Mouse (Mus musculus): Measurements from ENCODE around the gene Cdc42se2. TPM values are rescaled to one million over a fixed set of nuclear protein-coding genes. Genes with fewer than 3 reads are reported as not detected.

Gene Cdc42se2
- polyA plus RNA-seq, 1 experiment from 2014 or later = 118 TPM

DNA sequence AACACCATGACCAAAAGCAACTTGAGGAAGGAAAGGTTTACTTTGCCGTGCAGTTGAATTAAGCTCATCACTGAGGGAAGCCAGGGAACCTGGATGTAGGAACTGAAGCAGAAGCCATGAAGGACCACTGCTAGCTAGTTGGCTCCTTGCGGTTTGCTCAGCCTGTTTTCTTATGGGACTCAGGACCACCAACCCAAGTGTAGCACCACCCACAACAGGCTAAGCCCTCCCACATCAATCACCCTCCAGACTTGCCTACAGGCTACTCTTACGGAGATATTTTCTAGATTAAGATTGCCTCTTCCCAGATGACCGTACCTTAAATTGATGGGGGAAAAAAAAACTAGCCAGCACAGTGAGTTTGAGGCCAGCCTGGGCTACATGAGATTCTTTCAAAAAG is 24.8 kb upstream of the Cdc42se2 start:
- no peaks in the 10 kb centered on the region for H3K9me3 ChIP-seq
- 72% methylated on average over 4 of the region's 4 CpGs for WGBS
- no peak overlapping the region for H3K4me2 ChIP-seq
- H3K4me1 ChIP-seq (replicated peaks) = no peaks in the 10 kb centered on the region
- H3K9ac ChIP-seq (replicated peaks) = no peak overlapping the region
- H3K27me3 ChIP-seq = no peaks in the 10 kb centered on the region
- ATAC-seq (ENCODE audit: insufficient number of reproducible peaks, insufficient read depth, low FRiP score, low TSS enrichment, low read depth) = no peak
- H3K4me3 ChIP-seq (replicated peaks) = no peak overlapping the region
- no peaks in the 10 kb centered on the region for H3K36me3 ChIP-seq
- no peak overlapping the region for H3K27ac ChIP-seq

DNA sequence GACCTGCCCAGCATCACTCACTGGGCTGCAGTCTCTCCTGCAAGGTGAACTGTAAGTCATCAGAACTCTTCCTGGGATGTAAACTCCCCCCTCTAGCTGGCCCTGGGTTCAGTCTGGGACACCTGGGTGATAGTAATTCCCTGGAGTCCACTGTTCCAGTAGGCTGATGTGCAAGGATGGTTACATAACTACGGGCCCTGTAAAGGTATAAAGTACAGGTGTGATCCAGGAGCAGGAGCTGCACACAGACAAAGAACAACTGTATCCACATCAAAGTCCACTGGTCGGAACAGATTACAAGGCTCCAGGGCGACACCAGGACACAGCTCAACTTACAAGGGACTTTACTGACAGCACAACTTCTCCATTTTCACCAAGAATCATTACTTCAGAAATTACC is 23.6 kb upstream of the Cdc42se2 start:
- Histone ChIP-seq H3K9me3 (no peaks in the 10 kb centered on the region), H3K4me3 (replicated peaks) (no peak overlapping the region), H3K27me3 (no peaks in the 10 kb centered on the region), H3K27ac (no peak overlapping the region), H3K4me2 (no peak overlapping the region), H3K9ac (replicated peaks) (no peak overlapping the region), H3K36me3 (no peaks in the 10 kb centered on the region), H3K4me1 (replicated peaks) (no peaks in the 10 kb centered on the region)
- no peak for ATAC-seq (ENCODE audit: insufficient number of reproducible peaks, insufficient read depth, low FRiP score, low TSS enrichment, low read depth)
- WGBS = 76% methylated on average over 3 of the region's 3 CpGs

DNA sequence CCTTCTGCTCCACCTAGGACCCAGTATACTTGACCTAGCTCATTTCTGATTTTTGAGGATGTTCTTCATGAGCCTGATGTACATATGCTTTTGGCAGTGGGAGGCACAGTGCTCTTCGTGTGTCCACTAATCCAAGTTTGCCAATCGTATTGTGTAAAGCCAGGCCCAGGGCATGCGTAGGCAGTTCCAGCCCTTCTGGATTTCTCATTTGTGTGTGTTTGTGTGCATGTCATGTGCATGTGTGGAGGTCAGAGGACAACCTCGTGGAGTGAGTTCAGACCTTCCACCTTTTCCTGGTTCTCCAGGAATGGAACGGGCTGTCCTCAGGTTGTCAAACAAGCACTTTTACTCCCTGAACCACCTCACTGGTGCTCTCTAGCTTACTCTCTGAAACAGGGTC is 22.1 kb upstream of the Cdc42se2 start:
- Histone ChIP-seq H3K36me3 (no peaks in the 10 kb centered on the region), H3K27ac (no peak overlapping the region), H3K4me3 (replicated peaks) (no peak overlapping the region), H3K9ac (replicated peaks) (no peak overlapping the region), H3K4me2 (no peak overlapping the region), H3K27me3 (no peaks in the 10 kb centered on the region), H3K9me3 (no peaks in the 10 kb centered on the region), H3K4me1 (replicated peaks) (no peaks in the 10 kb centered on the region)
- ATAC-seq (ENCODE audit: insufficient number of reproducible peaks, insufficient read depth, low FRiP score, low TSS enrichment, low read depth) = no peak
- WGBS = 79% methylated on average over 5 of the region's 5 CpGs

DNA sequence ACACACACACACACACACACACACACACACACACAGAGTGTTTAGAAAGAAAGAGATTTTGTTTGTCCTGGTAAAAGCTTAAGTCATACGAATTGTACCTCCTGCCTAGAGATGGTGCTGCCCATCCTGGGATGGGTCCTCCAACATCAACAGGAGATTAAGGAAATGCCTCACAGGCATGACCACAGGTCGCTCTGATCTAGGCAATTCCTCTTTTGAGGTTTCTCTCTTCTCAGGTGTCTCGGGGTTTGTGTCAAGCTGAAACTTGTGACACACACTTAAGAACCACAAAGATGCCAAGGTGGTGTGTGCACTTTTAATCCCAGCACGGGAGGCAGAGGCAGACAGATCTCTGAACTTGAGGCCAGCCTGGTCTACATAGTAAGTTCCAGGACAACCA is 20.7 kb upstream of the Cdc42se2 start:
- H3K27me3 ChIP-seq = no peaks in the 10 kb centered on the region
- no peak overlapping the region for H3K4me3 ChIP-seq (replicated peaks)
- H3K9ac ChIP-seq (replicated peaks) = no peak overlapping the region
- H3K36me3 ChIP-seq = no peaks in the 10 kb centered on the region
- H3K4me1 ChIP-seq (replicated peaks) = no peaks in the 10 kb centered on the region
- no peak overlapping the region for H3K27ac ChIP-seq
- whole genome bisulfite sequencing = 75% methylated on average over 4 of the region's 4 CpGs
- no peaks in the 10 kb centered on the region for H3K9me3 ChIP-seq
- ATAC-seq (ENCODE audit: insufficient number of reproducible peaks, insufficient read depth, low FRiP score, low TSS enrichment, low read depth) = no peak
- H3K4me2 ChIP-seq = no peak overlapping the region

DNA sequence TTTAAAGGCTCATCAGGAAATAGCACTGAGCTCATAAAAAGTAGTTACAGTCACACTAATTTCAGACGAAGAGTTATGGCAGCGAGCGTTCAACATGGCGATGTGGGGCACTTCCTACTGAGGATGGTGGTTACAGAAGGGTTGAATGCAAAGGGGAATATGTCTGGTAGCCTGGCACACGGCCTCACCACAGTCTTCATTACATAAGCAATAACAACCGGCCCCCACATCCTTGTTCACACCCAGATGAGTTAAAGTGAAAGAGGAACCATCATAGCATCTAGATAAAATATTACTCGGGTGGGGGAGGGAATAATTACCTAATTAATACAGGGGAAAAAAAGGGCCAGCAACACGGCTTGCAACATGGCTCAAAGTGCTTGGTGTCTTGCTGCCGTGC is 20.2 kb upstream of the Cdc42se2 start:
- no peaks in the 10 kb centered on the region for H3K36me3 ChIP-seq
- H3K4me2 ChIP-seq = no peak overlapping the region
- H3K27ac ChIP-seq = no peak overlapping the region
- ATAC-seq (ENCODE audit: insufficient number of reproducible peaks, insufficient read depth, low FRiP score, low TSS enrichment, low read depth) = no peak
- H3K9me3 ChIP-seq = no peaks in the 10 kb centered on the region
- 71% methylated on average over 9 of the region's 9 CpGs for WGBS
- H3K27me3 ChIP-seq = no peaks in the 10 kb centered on the region
- H3K9ac ChIP-seq (replicated peaks) = no peak overlapping the region
- H3K4me1 ChIP-seq (replicated peaks) = no peaks in the 10 kb centered on the region
- no peak overlapping the region for H3K4me3 ChIP-seq (replicated peaks)

DNA sequence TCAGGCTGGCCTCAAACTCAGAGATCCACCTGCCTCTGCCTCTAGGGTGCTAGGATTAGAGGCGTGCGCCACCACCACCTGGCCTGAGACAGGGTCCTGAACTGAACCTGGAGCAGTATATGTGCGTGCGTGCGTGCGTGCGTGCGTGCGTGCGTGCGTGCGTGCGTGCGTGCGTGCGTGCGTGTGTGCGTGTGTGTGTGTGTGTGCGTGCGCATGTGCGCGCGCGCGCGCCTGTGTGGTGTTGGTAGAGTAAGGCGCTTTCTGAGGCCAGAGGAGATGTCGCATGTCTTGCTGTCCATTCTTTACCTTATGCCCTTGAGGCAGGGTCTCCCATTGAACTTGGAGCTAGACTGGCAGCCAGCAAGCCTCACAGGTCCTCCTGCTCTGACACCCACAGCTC is 19.4 kb upstream of the Cdc42se2 start:
- no peak overlapping the region for H3K4me2 ChIP-seq
- WGBS = 96% methylated on average over 28 of the region's 28 CpGs
- H3K9ac ChIP-seq (replicated peaks) = no peak overlapping the region
- H3K4me1 ChIP-seq (replicated peaks) = no peaks in the 10 kb centered on the region
- H3K4me3 ChIP-seq (replicated peaks) = no peak overlapping the region
- no peak for ATAC-seq (ENCODE audit: insufficient number of reproducible peaks, insufficient read depth, low FRiP score, low TSS enrichment, low read depth)
- H3K36me3 ChIP-seq = no peaks in the 10 kb centered on the region
- no peak overlapping the region for H3K27ac ChIP-seq
- H3K9me3 ChIP-seq = no peaks in the 10 kb centered on the region
- no peaks in the 10 kb centered on the region for H3K27me3 ChIP-seq

DNA sequence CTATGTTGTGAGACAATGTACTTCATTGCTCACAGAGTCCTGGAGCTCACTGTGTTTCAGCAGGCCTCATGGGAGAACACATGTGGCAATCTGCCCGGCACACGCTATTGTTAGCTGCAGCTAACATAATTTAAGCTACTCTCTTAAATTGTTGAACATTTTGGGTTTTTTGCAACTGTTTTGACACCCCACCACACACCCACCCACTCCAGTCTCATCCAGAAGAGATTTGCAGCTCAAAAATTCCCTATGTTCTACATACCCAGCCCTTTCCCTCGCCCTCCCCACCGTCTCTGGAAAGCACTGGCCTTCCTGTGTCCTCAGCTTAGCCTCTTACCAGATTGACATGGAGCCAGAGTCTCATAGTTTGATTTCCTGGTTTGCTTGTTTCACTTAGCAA is 17.7 kb upstream of the Cdc42se2 start:
- Histone ChIP-seq H3K4me1 (replicated peaks) (no peaks in the 10 kb centered on the region), H3K36me3 (no peaks in the 10 kb centered on the region), H3K27ac (no peak overlapping the region), H3K4me2 (no peak overlapping the region), H3K27me3 (no peaks in the 10 kb centered on the region), H3K9me3 (no peaks in the 10 kb centered on the region), H3K9ac (replicated peaks) (no peak overlapping the region), H3K4me3 (replicated peaks) (no peak overlapping the region)
- 87% methylated on average over 4 of the region's 4 CpGs for WGBS
- ATAC-seq (ENCODE audit: insufficient number of reproducible peaks, insufficient read depth, low FRiP score, low TSS enrichment, low read depth) = no peak

DNA sequence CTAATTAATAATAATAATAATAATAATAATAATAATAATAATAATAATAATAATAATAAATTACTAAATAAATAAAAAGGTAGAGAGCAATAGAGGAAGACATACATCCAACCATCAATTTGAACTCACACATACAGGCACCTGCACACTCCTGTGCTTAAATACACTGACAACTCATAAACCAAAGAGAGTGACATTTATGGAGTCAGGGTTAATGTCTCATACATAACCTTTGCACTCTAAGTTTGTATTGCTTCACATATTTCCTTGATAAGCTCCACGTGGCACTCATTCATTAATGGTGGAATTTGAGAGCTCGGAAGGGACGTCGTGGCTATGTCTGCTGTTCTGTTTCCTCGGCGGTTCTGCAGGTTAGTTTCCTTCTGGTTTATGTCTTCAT is 15.1 kb upstream of the Cdc42se2 start:
- Histone ChIP-seq H3K36me3 (no peaks in the 10 kb centered on the region), H3K9ac (replicated peaks) (no peak overlapping the region), H3K27ac (no peak overlapping the region), H3K4me1 (replicated peaks) (no peaks in the 10 kb centered on the region), H3K4me2 (no peak overlapping the region), H3K4me3 (replicated peaks) (no peak overlapping the region), H3K27me3 (no peaks in the 10 kb centered on the region), H3K9me3 (no peaks in the 10 kb centered on the region)
- no peak for ATAC-seq (ENCODE audit: insufficient number of reproducible peaks, insufficient read depth, low FRiP score, low TSS enrichment, low read depth)
- WGBS = 48% methylated on average over 6 of the region's 6 CpGs

DNA sequence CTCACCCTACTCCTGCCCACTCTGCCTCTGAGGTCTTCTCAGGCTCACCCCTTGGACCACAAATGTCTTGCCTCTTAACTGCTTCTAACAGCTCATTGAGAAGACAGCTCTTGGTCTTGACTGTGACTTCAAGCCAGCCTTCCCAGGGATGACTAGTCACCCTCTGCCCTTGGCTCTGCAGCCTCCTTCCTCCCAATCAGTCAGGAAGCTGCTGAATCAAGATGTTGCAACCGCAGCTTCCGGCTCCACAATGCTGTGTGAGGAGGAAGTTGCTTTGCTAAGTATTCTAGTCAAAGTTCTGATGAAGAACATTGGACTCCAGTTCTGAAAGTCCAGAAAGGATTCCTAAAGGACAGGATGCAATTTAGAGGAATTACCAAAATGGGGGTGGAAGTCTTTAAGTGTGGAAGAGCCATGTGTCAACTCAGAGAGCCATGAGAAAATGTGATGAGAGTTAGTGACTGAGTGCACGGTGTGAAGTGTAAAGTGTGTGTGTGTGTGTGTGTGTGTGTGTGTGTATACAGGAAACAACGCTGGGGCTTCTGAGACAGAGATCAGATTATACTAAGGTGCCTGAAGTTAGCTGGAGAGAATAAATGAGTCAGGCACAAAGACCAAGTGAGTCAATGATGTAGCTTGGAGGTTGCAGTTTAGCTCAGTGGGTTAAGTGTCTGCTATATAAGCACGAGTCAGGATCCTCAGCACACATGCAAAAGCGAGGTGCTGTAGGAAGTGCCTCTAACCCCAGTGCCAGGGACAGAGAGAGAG is 14.5 kb upstream of the Cdc42se2 start:
- Histone ChIP-seq H3K4me2 (no peak overlapping the region), H3K36me3 (no peaks in the 10 kb centered on the region), H3K9ac (replicated peaks) (no peak overlapping the region), H3K9me3 (no peaks in the 10 kb centered on the region), H3K4me3 (replicated peaks) (no peak overlapping the region), H3K4me1 (replicated peaks) (no peaks in the 10 kb centered on the region), H3K27me3 (no peaks in the 10 kb centered on the region), H3K27ac (no peak overlapping the region)
- 72% methylated on average over 6 of the region's 6 CpGs for WGBS
- ATAC-seq (ENCODE audit: insufficient number of reproducible peaks, insufficient read depth, low FRiP score, low TSS enrichment, low read depth) = no peak

DNA sequence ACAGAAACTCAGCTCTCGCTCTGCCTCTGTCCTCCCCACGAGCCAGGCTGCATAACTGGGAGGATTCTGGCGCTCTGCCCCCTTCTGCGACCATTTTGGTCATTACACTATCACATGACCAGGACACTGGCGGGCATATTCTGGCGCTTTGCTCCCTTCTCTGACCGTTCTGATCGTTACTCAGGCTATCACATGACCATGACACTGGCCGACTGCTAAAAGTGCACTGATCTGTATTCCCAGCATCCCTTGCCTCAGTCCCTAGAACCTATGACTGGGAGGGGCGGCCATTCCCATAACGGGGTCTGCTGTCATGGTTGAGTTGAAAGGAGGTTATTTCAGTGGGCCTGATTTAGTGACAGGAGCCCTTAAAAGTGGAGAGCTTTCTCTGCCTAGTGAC is 9.1 kb upstream of the Cdc42se2 start:
- Histone ChIP-seq H3K4me2 (no peak overlapping the region), H3K27me3 (no peaks in the 10 kb centered on the region), H3K9ac (replicated peaks) (no peak overlapping the region), H3K4me1 (replicated peaks) (no peaks in the 10 kb centered on the region), H3K9me3 (no peaks in the 10 kb centered on the region), H3K36me3 (no peaks in the 10 kb centered on the region), H3K4me3 (replicated peaks) (no peak overlapping the region), H3K27ac (no peak overlapping the region)
- 80% methylated on average over 11 of the region's 11 CpGs for WGBS
- ATAC-seq (ENCODE audit: insufficient number of reproducible peaks, insufficient read depth, low FRiP score, low TSS enrichment, low read depth) = no peak

DNA sequence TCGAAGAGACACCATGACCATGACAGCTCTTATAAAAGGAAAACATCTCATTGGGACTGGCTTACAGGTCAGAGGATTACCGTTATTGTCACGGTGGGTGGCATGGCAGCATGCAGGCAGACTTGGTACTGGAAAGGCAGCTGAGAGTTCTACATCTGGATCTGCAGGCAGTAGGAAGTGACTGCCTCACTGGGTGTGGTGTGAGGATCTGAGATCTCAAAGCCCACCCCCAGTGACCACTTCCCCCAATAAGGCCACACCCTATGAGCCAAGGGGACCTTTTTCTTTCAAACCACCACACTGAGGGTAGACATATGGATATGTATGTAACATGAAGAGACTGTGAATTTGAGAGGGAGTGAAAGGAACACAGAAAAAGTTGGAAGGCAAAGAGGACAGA is 7.2 kb upstream of the Cdc42se2 start:
- WGBS = 89% methylated on average over 3 of the region's 3 CpGs

DNA sequence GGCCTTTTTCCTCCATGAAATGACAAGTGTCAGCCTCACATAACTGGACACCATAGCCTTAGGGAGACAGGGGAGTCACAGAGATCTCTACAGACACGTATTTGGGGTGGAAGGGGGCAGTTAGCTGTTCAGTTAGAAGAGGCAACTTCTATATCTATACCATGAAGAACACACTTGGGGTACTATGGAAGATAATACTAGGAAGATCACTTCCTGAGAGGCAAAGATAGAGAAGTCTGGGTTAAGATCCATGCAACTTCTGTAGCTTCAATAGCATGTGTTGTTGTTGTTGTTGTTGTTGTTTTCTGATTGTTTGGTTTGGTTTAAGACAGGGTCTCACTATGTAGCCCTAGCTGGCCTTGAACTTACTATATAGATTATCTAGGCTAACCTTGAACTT is 5.7 kb upstream of the Cdc42se2 start:
- WGBS = 70% methylated on average over 1 of the region's 1 CpGs
- Histone ChIP-seq H3K36me3 (no peaks in the 10 kb centered on the region), H3K9me3 (no peaks in the 10 kb centered on the region), H3K27ac (no peak overlapping the region), H3K9ac (replicated peaks) (no peak overlapping the region), H3K4me1 (replicated peaks) (no peaks in the 10 kb centered on the region), H3K27me3 (no peaks in the 10 kb centered on the region), H3K4me3 (replicated peaks) (no peak overlapping the region), H3K4me2 (no peak overlapping the region)
- ATAC-seq (ENCODE audit: insufficient number of reproducible peaks, insufficient read depth, low FRiP score, low TSS enrichment, low read depth) = no peak

More for the DNA sequence above, 7.2 kb upstream of the Cdc42se2 start:
- Histone ChIP-seq H3K9me3 (no peaks in the 10 kb centered on the region), H3K36me3 (no peaks in the 10 kb centered on the region), H3K27ac (no peak overlapping the region), H3K4me1 (replicated peaks) (no peaks in the 10 kb centered on the region), H3K4me3 (replicated peaks) (no peak overlapping the region), H3K27me3 (no peaks in the 10 kb centered on the region), H3K4me2 (no peak overlapping the region), H3K9ac (replicated peaks) (no peak overlapping the region)
- no peak for ATAC-seq (ENCODE audit: insufficient number of reproducible peaks, insufficient read depth, low FRiP score, low TSS enrichment, low read depth)
